ENCODE assay signal across 29 mouse cellular contexts in genomic region chr10:24805876-24806275, GRCm38 (mm10). TPM values are rescaled to one million over a fixed set of nuclear protein-coding genes. Genes with fewer than 3 reads are reported as not detected.
DNase-seq lines count a peak whose midpoint lies in the region; ATAC-seq and TF ChIP-seq lines count a peak whose summit lies in the region.
"Had no signal": no experiment of that assay in that cellular context is flagged by ENCODE, and none has a peak within 500 bp of the region (broad histone marks: within the 10 kb centered on the region; RNA-seq: fewer than 3 reads in every experiment).

No protein-coding gene starts in this region.

- H3K9ac ChIP-seq in liver, embryonic 12.5 days: no peak overlapping the region
- H3K9ac ChIP-seq in liver, postnatal 0 days (replicated peaks): no peak overlapping the region
- no peak overlapping the region for H3K9ac ChIP-seq in liver, embryonic 14.5 days (replicated peaks)
- H3K9ac ChIP-seq: forebrain, embryonic 13.5 days; heart, embryonic 13.5 days; hindbrain, embryonic 15.5 days; kidney, embryonic 15.5 days; lung, embryonic 14.5 days; midbrain, embryonic 15.5 days had no signal

- TF ChIP-seq EP300 in liver, postnatal 0 days (IDR thresholded peaks at IDR 0.05; ENCODE audit: low read depth): no peak
- TF ChIP-seq EP300 in liver, embryonic 14.5 days (IDR thresholded peaks at IDR 0.05; ENCODE audit: low read depth): no peak

- TF ChIP-seq CTCF in liver, postnatal 0 days (IDR thresholded peaks at IDR 0.05; ENCODE audit: low read depth): no peak
- no peak for TF ChIP-seq CTCF in liver, embryonic 14.5 days (IDR thresholded peaks at IDR 0.05; ENCODE audit: low read depth)
- TF ChIP-seq CTCF in gastrocnemius, adult 2 months (IDR thresholded peaks at IDR 0.05): no peak

- no peak for DNase-seq in liver, postnatal 0 days
- peak; percentile 80 for DNase-seq in R1 (ENCODE audit: low read depth, low spot score)
- peak in 1 of 3 experiments; percentile 28 for DNase-seq in liver, embryonic 14.5 days (ENCODE audit: low read depth in 3 of 3, low spot score in 3 of 3)
- DNase-seq in right cerebral cortex, postnatal 25 days: no peak
- no peak for DNase-seq in spleen, adult 18-20 months
- DNase-seq in gastrocnemius, adult 2 months: no peak
- DNase-seq: adrenal gland, postnatal 25 days; cerebellum, adult 11-12 months; cerebellum, postnatal 14 days; gastrocnemius, postnatal 14 days; heart, adult 18-20 months; heart, postnatal 10 days; kidney, adult 18-20 months; kidney, postnatal 36 days; left cerebral cortex, postnatal 4 days; lung, embryonic 14.5 days; lung, postnatal 14 days; thymus, postnatal 4 days had no signal

- H3K4me2 ChIP-seq in liver, embryonic 12.5 days: no peak overlapping the region
- no peak overlapping the region for H3K4me2 ChIP-seq in liver, postnatal 0 days (ENCODE audit: low read depth, low read length)
- no peak overlapping the region for H3K4me2 ChIP-seq in liver, embryonic 14.5 days (ENCODE audit: low read depth)
- H3K4me2 ChIP-seq: forebrain, embryonic 13.5 days; heart, embryonic 13.5 days; hindbrain, embryonic 15.5 days; kidney, embryonic 15.5 days; lung, embryonic 14.5 days; midbrain, embryonic 15.5 days had no signal

- peak; percentile 72; the same call in 1 of the 2 replicates for ATAC-seq in liver, embryonic 12.5 days
- no peak for ATAC-seq in liver, postnatal 0 days
- peak; percentile 59; the same call in 1 of the 2 replicates for ATAC-seq in liver, embryonic 14.5 days (ENCODE audit: insufficient read depth)
- ATAC-seq: CD4-positive, CD25-positive, alpha-beta regulatory T cell, adult 4 months; forebrain, embryonic 13.5 days; midbrain, embryonic 15.5 days had no signal

- 64% methylated on average over 10 of the region's 10 CpGs for WGBS in liver, embryonic 12.5 days (ENCODE audit: insufficient replicate concordance)
- WGBS in liver, postnatal 0 days (ENCODE audit: insufficient replicate concordance): 74% methylated on average over 10 of the region's 10 CpGs
- WGBS in liver, embryonic 14.5 days (ENCODE audit: insufficient replicate concordance): 49% methylated on average over 10 of the region's 10 CpGs

- H3K27me3 ChIP-seq in liver, embryonic 12.5 days (replicated peaks): no peaks in the 10 kb centered on the region
- no peaks in the 10 kb centered on the region for H3K27me3 ChIP-seq in liver, postnatal 0 days (ENCODE audit: insufficient read depth, low read length)
- H3K27me3 ChIP-seq in liver, embryonic 14.5 days (ENCODE audit: control insufficient read depth, insufficient read depth, low read length): no peaks in the 10 kb centered on the region
- H3K27me3 ChIP-seq: forebrain, embryonic 13.5 days; heart, embryonic 13.5 days; hindbrain, embryonic 15.5 days; kidney, embryonic 15.5 days; midbrain, embryonic 15.5 days had no signal

- no peak overlapping the region for H3K27ac ChIP-seq in liver, embryonic 12.5 days
- no peak overlapping the region for H3K27ac ChIP-seq in liver, postnatal 0 days (ENCODE audit: low read depth)
- H3K27ac ChIP-seq in liver, embryonic 14.5 days: no peak overlapping the region
- no peak overlapping the region for H3K27ac ChIP-seq in gastrocnemius, adult 2 months
- H3K27ac ChIP-seq: forebrain, embryonic 13.5 days; heart, embryonic 13.5 days; hindbrain, embryonic 10.5 days; hindbrain, embryonic 15.5 days; kidney, embryonic 15.5 days; layer of hippocampus, adult 2 months; midbrain, embryonic 10.5 days; midbrain, embryonic 15.5 days had no signal

- no peak overlapping the region for H3K4me3 ChIP-seq in liver, embryonic 12.5 days
- H3K4me3 ChIP-seq in liver, postnatal 0 days (ENCODE audit: low read depth, low read length): no peak overlapping the region
- H3K4me3 ChIP-seq in liver, embryonic 14.5 days (ENCODE audit: insufficient read depth in 1 of 2, low read depth in 2 of 2, low read length in 2 of 2): no peak overlapping the region
- H3K4me3 ChIP-seq in gastrocnemius, adult 2 months: no peak overlapping the region
- H3K4me3 ChIP-seq: forebrain, embryonic 13.5 days; heart, embryonic 13.5 days; hindbrain, embryonic 10.5 days; hindbrain, embryonic 15.5 days; kidney, embryonic 15.5 days; layer of hippocampus, adult 2 months; midbrain, embryonic 10.5 days; midbrain, embryonic 15.5 days had no signal

- no peaks in the 10 kb centered on the region for H3K36me3 ChIP-seq in liver, embryonic 12.5 days
- no peaks in the 10 kb centered on the region for H3K36me3 ChIP-seq in liver, postnatal 0 days (replicated peaks; ENCODE audit: insufficient read depth, low read length)
- no peaks in the 10 kb centered on the region; the same call in 1 of the 2 replicates for H3K36me3 ChIP-seq in liver, embryonic 14.5 days (replicated peaks; ENCODE audit: control insufficient read depth, insufficient read depth, low read depth)
- H3K36me3 ChIP-seq: G1E; heart, embryonic 13.5 days; hindbrain, embryonic 15.5 days; kidney, embryonic 15.5 days; midbrain, embryonic 15.5 days had no signal

- peaks cover 14% of the 10 kb centered on the region for H3K4me1 ChIP-seq in liver, embryonic 12.5 days
- H3K4me1 ChIP-seq in liver, postnatal 0 days (ENCODE audit: insufficient read depth): 0 out of 2 replicates have a peak, but pooled peaks cover 2% of the 10 kb centered on the region
- H3K4me1 ChIP-seq in liver, embryonic 14.5 days (replicated peaks; ENCODE audit: control insufficient read depth in 2 of 2, insufficient read depth in 2 of 2, low read length in 1 of 2): peaks cover 8% of the 10 kb centered on the region in 2 experiments
- H3K4me1 ChIP-seq: forebrain, embryonic 13.5 days; hindbrain, embryonic 15.5 days; midbrain, embryonic 10.5 days; midbrain, embryonic 15.5 days had no signal

- H3K9me3 ChIP-seq in liver, embryonic 12.5 days (replicated peaks): 0 out of 2 replicates have a peak, but pooled peaks cover 5% of the 10 kb centered on the region
- no peaks in the 10 kb centered on the region for H3K9me3 ChIP-seq in liver, postnatal 0 days (ENCODE audit: low read length)
- no peaks in the 10 kb centered on the region for H3K9me3 ChIP-seq in liver, embryonic 14.5 days (ENCODE audit: control insufficient read depth, low read length)
- H3K9me3 ChIP-seq: G1E; hindbrain, embryonic 15.5 days; kidney, embryonic 15.5 days; midbrain, embryonic 15.5 days had no signal

- intact Hi-C loops in gastrocnemius, adult 2 months (cut with DNase I): no loop called here

RNA-seq across cellular contexts. Expression of gene Enpp3, which starts 36.7 kb away (rescaled TPM):
- 1.3 and 2.1 TPM in 2 replicates for polyA plus RNA-seq in liver, embryonic 12.5 days (2016; fragmentation: Nextera tagmentation; extraction: Ambion mirVana)
- polyA plus RNA-seq in liver, postnatal 0 days (2015; fragmentation: Nextera tagmentation; extraction: Ambion mirVana): 4.9 and 5.2 TPM in 2 replicates
- polyA plus RNA-seq in liver, embryonic 14.5 days (2012; rRNA removed): 1.9 and 2.2 TPM in 2 replicates
- polyA plus RNA-seq in liver, embryonic 14.5 days (2014; fragmentation: Nextera tagmentation; extraction: Ambion mirVana): 3.2 and 3.4 TPM in 2 replicates
- 1 to 10 TPM; 1.6 to 2.0 TPM for total RNA-seq in gastrocnemius, adult 2 months (2021)
- polyA plus RNA-seq: G1E had no signal
